Mouse (Mus musculus): ENCODE measurements at regions not wholly inside any gene's neighbourhood (a gene's known extent, or its start where the extent isn't known, plus 50 kb on each side); places are given as distances from the start of the nearest gene placed in this dataset.

DNA sequence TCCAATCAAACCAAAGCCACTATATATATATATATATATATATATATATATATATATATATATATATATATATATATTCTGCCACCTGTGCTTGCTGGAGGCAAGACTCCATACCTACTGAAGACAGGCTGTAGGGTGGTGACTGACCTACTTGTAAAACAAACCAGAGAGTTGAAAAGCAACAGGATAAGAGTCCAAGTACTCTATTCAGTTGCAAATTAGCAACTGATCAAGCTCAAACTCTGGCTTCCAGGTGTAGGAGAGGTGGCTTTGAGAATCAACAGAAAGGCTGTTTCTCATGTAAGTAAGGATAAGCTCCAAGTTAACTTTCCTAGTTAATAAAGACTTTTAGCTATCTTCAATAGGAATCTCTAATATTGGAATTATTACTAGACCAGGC is 355.1 kb upstream of the Ercc4 start:
- TF ChIP-seq CTCF (IDR thresholded peaks at IDR 0.05; ENCODE audit: borderline replicate concordance, insufficient read depth, low read length) (no peak), POLR2A (IDR thresholded peaks at IDR 0.05; ENCODE audit: low read depth, low read length) (no peak)
